Mouse (Mus musculus) bone marrow, adult 2 months (tissue): ENCODE measurements at regions not wholly inside any gene's neighbourhood (a gene's known extent, or its start where the extent isn't known, plus 50 kb on each side); places are given as distances from the start of the nearest gene placed in this dataset.

Experiments used
- CTCF ChIP-seq: fragments of 200-500 bp; IDR thresholded peaks from 2 replicates; pipeline ENCODE4 v1.5.1; 2011; ENCODE audit warnings: low read length, control low read depth; ENCODE audit not compliant: control insufficient read depth, insufficient read depth
- POLR2A ChIP-seq: fragments of 200-500 bp; IDR thresholded peaks from 2 replicates; pipeline ENCODE4 v1.6.1; 2011; ENCODE audit warnings: low read depth, mild to moderate bottlenecking, control low read depth, low read length, borderline replicate concordance; ENCODE audit not compliant: control insufficient read depth

DNA sequence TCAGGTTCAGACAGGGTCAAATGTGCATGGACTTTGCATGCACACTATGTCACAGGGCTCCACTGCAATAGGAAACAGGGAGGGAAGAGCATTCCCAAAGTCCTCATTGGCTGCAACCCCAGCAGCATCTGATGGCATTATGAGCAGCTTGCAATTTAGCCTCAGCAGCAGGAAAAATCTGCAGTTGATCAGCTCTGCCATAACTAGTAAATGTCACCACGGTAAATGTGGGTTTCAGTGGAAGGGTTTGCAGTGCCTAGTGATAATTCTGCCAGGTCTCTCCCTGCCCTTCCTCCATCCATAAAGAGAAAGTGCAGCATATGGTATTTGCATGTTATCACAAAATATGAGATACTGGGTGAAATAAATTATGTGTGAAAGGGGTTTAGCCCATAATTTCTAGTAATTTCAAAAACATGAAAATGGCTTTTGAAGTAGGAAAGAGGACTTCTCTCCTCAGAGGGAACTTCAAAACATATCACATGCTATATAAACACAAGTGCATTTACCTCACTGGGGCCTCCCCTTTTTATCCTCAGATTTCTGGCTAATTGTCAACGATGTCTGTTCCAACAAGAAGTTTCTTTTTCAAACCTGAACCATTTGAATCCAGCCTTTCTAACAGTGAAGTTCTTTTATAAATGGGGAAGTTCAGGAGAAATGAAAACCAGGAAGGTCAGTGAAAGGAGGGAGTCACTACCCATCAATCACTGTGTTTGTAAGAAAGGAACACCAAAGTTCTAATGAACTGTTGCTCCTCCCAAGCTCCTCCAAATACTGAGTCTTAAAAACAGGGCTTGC is 303.5 kb downstream of the Meis1 start:
- no peak for TF ChIP-seq POLR2A
- TF ChIP-seq CTCF: no peak
